Mouse (Mus musculus): ENCODE measurements around the gene Gria1.
A peak's percentile ranks its signal among the peaks of the same experiment; 100 is the strongest.

The Gria1 gene

GRCm38 (mm10) chr11:57011024-57011690 lies at the start of gene Gria1:
TSS of gene Gria1 (plus strand) at chr11:57011387.
- DNase-seq (ENCODE audit: low read depth, low spot score): no peak

- no peak for DNase-seq (ENCODE audit: low read depth, low spot score)
These were observed 49.4 kb upstream of the Gria1 start for GRCm38 (mm10) chr11:56961751-56962150.

DNA sequence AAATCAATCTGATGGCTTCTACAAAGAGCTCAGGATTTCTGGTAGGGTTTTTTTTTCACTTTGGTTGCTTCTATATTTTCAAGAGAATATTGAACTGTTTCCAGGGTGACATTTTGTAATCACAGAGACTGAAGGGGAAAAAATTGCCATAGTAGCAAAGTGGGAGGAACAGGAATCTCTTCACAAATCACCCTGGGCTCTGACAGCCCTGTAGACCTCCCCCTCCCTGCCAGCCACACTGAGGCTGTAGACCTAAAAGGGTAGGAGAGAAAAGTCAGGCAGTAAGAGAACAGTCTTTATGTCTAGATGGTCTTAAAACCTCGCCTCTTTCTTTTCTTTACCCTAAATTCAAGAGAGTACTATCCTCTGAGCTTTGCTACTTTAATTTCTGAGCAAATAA lies 38.4 kb upstream of the Gria1 start:
- no peak for DNase-seq (ENCODE audit: low read depth, low spot score)

DNA sequence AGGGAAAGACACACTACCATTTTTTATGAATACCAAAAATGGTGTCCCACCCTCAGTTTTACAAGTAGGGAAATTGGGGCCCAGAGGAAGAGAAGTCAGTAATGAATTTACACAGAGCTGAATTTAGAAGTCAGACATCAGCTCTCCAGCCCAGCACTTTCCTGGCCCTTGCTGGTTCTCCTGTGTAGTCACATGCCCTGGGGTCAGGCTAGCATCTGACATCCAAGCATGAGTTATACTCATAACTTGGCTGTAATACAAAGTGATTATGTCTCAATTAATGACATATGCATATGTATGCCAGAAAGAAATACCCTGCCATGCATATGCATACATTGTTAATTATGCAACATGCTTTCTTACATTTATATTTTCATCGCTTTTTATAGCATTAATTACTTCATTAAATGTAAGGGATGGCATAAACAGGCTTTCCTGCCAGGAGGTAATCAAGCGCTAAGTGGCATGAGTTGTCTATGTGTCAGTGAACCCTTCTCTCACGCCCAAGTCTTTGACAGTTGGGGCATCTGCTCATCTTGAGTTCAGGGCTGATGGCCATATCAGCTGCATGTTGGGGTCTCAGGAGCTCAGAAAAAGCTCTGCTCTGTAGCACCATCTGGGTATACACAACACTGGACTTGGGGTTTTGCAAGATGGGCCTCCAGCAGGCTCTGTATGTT lies 26.7 kb upstream of the Gria1 start:
- DNase-seq (ENCODE audit: low read depth, low spot score): no peak

- no peak for DNase-seq (ENCODE audit: low read depth, low spot score)
These were observed 25.7 kb upstream of the Gria1 start for GRCm38 (mm10) chr11:56985457-56985856.

- DNase-seq (ENCODE audit: low read depth, low spot score): no peak
These were observed 11.6 kb upstream of the Gria1 start for GRCm38 (mm10) chr11:56999601-57000001.

DNA sequence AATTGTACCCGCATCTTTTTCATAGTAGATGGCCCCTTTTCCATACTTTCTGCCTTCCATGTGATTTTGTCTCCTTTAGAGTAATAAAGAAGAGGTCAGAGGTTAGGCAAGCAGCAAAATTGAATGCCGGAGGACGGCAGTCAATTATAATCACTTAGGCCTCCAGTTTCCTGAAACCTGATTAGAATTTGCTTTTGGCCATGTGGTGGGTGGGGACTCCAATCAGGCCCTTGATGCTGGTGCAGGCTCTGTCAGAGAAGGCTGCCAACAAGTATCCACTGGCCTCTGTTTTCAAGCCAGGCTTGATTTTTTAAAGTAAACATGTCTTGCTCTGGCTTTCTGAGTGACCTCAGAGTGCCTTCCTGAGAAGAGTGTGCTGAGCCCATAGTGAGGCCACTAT lies 6.6 kb upstream of the Gria1 start:
- DNase-seq (ENCODE audit: low read depth, low spot score): no peak

DNA sequence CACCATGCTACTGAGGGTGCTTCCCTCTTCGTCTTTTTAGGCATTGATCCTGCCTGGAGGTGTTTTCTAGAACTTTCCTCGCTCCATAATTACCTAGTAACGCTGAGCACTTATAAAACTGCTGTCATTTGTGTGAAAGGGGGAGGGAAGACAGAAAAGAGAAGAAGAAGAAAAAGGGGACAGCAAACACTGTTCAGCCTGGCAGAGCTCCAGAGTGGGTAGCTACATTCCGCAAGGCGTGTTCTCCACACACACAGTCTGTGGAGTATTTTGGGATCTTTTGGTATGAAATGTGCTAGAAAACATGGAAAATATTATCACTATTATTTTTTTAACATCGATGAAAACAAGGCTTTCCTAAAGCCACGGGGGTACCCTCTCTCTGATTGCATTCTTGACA lies 5.8 kb upstream of the Gria1 start:
- no peak for DNase-seq (ENCODE audit: low read depth, low spot score)

GRCm38 (mm10) chr11:57007790-57008189 lies 3.4 kb upstream of the Gria1 start:
- no peak for DNase-seq (ENCODE audit: low read depth, low spot score)

DNA sequence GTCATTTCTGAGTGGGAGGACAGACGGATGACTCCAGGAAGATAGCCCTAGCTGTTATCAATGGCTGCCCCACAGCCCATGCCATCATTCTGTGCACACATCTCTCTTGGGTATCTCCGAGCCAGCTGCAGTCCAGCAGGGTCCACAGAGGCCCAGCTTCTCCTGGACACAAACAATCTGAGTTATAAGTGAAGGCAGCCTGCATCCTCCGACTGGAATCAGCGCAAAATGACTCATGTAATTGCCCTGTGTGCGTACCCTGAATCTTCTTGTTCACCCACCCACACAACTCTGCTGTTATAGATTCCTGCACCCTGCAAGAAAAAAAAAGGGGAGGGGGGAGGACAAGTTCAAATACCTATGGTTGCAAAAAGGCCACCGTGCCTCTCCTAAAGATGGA lies 576 bp upstream of the Gria1 start:
- no peak for DNase-seq (ENCODE audit: low read depth, low spot score)

GRCm38 (mm10) chr11:57011691-57012039 lies 478 bp downstream of the Gria1 start:
- DNase-seq (ENCODE audit: low read depth, low spot score): no peak

DNA sequence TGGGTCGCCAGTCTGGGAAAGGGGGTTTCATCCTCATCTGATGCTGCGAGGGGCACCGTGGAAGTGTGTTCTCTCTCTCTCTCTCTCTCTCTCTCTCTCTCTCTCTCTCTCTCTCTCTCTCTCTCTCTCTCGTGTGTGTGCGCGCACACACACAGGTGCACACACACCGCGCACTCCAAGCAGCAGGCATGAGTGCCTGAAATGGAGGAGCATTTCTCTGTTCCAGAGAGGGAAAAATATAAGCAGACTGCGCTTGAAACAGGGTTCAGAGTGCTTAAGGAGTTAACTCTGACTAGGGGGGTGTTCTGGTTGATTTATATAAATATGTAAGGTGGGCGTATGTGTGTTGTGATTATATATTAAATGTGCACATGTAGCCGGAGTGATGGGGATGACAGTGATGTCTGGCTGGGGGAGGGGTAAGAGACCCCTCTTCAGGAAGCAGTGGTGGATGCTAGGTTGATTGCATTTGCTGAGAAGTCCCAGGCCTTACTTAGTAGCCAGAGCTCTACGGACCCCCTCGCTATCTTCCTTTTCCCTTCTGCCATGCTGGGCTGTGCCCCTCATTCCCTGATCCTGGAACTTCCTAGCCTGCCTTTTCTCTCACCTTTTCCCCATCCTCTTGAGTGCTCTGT lies 1.2 kb downstream of the Gria1 start:
- DNase-seq (ENCODE audit: low read depth, low spot score): no peak

DNA sequence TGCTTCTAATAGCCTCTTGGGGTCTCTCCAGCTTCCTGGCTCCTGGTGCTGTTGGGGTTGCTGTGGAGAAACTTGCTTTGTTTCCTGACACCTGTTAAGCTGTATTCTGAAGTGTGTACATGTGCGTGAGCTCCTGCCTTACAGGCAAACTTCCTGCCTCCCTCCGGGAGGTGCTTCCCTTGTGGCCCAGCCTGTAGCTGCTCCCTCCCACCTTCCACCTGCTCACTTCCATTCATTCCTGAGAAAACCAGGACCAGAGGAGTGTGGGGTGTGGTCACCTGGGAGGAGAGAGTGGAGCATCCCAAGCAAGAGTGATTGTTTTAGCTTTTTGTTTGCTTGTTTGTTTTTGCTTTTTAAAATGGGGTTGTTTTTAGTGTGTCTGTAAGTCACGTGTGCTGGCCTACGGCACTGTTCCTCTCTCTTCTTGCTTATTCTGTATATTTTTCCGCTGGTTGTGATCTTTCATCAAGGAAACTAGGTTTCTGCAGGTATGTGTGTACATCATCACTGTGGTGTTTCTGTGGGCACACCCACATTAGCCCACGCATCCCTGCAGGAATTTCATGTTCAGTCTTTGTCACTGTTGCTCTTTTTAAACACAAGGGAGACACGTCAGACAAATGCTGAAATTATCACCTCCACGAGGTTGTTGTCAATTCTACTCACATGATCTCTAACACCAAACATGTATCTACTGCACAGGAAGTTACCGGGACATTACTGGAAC lies 2.4 kb downstream of the Gria1 start:
- peak; percentile 13 for DNase-seq (ENCODE audit: low read depth, low spot score)

GRCm38 (mm10) chr11:57014396-57014795 lies 3.2 kb downstream of the Gria1 start:
- no peak for DNase-seq (ENCODE audit: low read depth, low spot score)

DNA sequence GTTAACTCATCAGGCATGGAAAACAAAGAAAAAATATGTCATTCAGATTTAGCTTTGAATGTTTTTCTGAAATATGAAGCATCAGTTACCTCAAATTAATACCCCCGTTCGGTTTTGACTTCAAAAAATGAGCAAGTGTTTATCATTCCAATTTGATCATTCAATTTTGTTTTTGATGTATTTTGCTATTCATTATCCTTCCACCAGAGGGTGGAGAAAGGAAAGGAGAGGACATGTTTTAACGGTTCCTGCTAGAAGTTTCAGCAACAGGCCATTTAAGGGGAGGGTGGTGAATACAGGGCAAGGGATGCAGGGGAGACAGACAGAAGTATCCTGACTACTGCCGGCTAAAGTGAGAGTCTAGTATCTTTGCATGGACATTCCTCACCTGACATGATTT lies 7.3 kb downstream of the Gria1 start:
- DNase-seq (ENCODE audit: low read depth, low spot score): no peak

DNA sequence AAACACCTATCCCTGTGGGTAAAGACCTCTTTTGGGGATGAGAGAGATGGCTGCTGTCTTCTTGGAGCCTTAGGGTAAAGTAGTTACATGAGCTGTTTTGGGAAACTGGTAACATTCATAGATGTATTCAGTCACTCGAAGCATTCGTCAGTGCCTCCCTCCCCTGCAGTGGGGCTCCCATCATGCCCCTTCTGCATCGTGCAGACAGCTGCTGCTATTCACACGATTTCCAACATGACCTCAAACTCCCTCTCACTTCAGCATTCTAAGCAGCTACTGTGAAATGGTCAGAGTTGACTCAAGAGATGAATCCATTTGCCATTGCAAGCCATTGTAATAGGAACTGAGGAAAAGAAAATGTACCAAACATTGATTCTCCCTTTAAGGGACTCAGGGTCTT lies 11.2 kb downstream of the Gria1 start:
- DNase-seq (ENCODE audit: low read depth, low spot score): no peak

DNA sequence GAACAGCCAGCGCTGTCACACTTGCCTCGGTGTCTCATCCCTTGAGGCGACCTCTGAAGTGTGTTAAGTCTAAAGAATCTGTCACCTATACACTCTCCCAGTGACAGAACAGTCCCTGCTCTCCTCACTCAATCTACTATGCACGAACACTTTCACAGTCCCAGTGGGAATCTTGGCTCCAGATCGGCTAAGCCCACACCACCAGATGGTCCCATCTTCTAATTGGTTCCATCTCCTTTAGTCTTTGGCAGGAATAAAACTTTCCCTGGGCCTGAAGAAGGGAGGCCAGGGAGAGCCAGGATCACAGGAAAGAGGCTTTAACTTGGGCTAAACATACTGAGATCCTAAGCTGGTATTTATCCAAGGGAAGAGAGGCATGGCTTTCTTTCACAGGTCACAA lies 19.3 kb downstream of the Gria1 start:
- DNase-seq (ENCODE audit: low read depth, low spot score): no peak

DNA sequence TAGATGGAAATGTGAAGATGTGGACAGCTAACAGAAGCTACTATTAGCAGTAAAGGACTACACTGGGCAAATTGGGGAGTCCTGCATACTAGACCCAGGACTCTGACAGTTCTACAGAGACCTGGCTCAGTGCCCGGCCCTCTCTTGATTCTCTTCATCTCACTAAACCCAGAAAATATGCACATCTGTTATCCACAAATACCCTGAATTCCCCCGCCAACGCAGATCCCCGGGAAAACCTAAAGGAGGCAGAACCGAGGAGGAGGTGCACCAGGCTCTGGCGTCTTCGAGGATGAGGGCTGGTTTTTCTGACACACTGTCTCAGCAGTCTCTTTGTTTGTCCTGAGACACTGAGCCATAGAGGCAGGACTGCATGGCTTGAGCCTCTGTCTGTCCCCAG lies 27.6 kb downstream of the Gria1 start:
- no peak for DNase-seq (ENCODE audit: low read depth, low spot score)

DNA sequence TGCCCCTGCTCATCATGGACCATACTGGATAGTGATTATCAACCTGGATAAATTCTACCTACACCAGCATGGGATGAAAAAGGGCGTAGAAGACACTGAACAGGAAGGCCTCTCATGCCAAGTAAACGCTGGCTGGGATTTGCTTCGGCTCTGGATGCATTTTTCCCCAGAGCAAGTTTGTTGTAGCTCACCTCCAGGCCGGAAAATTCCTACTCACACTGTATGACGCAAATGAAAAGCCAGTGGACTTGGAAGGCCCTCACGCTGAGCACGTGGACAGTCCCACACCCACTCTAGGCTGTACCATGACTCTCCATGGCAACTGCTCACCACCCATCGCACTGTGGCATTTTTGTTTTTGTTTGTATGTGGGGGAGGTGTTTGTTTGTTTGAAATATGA lies 28.1 kb downstream of the Gria1 start:
- DNase-seq (ENCODE audit: low read depth, low spot score): no peak

- no peak for DNase-seq (ENCODE audit: low read depth, low spot score)
These were observed 30.9 kb downstream of the Gria1 start for GRCm38 (mm10) chr11:57042057-57042456.

GRCm38 (mm10) chr11:57044146-57044545 lies 33.0 kb downstream of the Gria1 start:
- no peak for DNase-seq (ENCODE audit: low read depth, low spot score)

Data from R1 (cell line).